Mouse (Mus musculus): Measurements from ENCODE around the gene Specc1. TPM values are rescaled to one million over a fixed set of nuclear protein-coding genes. Genes with fewer than 3 reads are reported as not detected.

The Specc1 gene
- polyA plus RNA-seq, 1 experiment from 2014 or later = 10.1 TPM

DNA sequence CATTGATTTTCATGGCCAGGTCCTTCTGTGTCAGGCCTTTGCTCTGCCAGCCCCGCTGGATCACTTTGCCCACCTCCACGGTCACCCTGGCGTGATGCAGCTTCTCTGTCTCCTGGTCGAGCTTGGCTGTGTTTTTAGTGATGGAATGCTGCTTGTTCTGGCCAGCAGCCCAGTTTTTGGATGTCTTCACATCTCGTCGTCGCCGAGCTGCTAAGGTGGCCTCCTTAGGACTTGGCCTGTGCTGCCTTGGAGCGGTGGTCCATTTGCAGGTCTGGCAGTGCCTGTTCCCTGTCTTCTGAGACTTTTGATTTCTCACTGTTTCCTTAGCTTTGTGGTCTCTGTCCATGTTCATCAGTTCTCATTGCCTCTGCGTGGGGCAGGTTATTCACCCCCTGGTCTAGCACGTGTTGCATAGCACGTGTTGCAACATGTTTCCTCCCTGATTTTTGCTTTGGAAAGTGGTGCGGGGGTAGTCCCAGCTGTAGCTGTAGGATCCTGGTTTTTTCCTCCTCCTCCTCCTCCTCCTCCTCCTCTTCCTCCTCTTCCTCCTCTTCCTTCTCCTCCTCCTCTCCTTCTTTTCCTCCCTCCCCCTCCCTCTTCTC lies 17.6 kb downstream of the Specc1 start:
- Histone ChIP-seq H3K4me3 (no peak overlapping the region), H3K27me3 (ENCODE audit: low read depth, poor library complexity, severe bottlenecking) (0 out of 2 replicates have a peak, but pooled peaks cover 8% of the 10 kb centered on the region), H3K9me3 (replicated peaks) (no peaks in the 10 kb centered on the region), H3K36me3 (no peaks in the 10 kb centered on the region), H3K4me1 (no peaks in the 10 kb centered on the region), H3K27ac (replicated peaks) (no peak overlapping the region; the same call in 1 of the 2 replicates)
- 80% methylated on average over 13 of the region's 13 CpGs for WGBS
- no peak for DNase-seq (ENCODE audit: low spot score)

DNA sequence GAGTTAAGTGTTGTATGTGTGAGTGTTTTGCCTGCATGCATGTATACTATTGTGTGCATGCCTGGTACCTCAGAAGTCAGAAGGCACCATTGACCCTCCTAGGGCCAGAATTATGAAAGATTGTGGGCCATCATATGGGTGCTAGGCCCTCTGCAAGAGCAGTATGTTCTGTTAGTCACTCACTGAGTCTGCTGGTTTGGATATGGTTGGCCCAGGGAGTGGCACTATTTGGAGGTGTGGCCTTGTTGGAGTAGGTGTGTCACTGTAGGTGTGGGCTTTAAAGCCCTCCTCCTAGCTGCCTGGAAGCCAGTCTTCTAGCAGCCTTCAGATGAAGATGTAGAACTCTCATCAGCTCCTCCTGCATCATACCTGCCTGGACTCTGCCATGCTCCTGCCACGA lies 19.2 kb downstream of the Specc1 start:
- Histone ChIP-seq H3K9me3 (replicated peaks) (no peaks in the 10 kb centered on the region), H3K27ac (replicated peaks) (no peak overlapping the region), H3K4me3 (no peak overlapping the region), H3K4me1 (no peaks in the 10 kb centered on the region), H3K36me3 (no peaks in the 10 kb centered on the region), H3K27me3 (ENCODE audit: low read depth, poor library complexity, severe bottlenecking) (0 out of 2 replicates have a peak, but pooled peaks cover 8% of the 10 kb centered on the region)
- no peak for DNase-seq (ENCODE audit: low spot score)
- 79% methylated on average over 1 of the region's 1 CpGs for WGBS

DNA sequence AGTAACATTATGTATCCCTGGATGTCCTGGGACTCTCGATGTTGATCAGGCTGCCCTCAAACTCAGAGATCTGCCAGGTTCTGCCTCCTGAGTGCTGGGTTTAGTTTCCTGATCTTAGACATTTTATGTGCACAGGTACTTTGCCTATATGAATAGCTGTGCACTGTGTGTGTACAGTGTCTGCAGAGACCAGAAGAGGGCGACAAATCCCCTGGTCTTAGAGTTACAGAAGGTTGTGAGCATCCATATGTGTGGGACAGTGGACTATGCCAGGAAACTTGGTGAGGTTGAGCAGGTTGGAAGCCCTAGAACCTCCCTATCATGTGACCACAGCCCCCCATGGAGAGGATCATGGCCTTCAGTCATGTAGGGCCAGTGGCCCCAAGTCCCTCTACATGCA lies 24.7 kb downstream of the Specc1 start:
- Histone ChIP-seq H3K27me3 (ENCODE audit: low read depth, poor library complexity, severe bottlenecking) (no peaks in the 10 kb centered on the region), H3K36me3 (no peaks in the 10 kb centered on the region), H3K4me3 (no peak overlapping the region), H3K9me3 (replicated peaks) (no peaks in the 10 kb centered on the region), H3K27ac (replicated peaks) (no peak overlapping the region), H3K4me1 (no peaks in the 10 kb centered on the region)
- WGBS = 70% methylated on average over 2 of the region's 2 CpGs
- DNase-seq (ENCODE audit: low spot score) = no peak

DNA sequence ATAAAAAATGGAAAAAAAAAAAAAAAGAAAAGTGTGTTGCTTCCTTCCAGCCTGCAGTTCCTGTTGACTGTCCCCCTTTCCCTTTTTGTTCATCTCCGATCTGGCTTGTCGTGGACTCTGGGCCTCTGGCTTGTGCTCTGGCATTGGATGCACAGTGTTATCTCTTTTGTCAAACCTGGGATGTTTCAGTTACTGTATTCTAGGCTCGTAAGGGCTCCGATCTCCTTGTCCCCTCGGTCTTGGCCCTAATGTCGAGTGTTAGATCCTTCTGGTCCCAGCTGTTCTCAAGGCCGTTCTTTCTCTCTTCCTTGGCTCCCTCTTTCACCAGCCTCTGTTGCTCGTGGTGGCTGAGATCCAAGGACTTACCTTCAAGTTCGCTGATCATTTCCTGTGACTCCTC lies 26.3 kb downstream of the Specc1 start:
- Histone ChIP-seq H3K36me3 (no peaks in the 10 kb centered on the region), H3K27me3 (ENCODE audit: low read depth, poor library complexity, severe bottlenecking) (no peaks in the 10 kb centered on the region), H3K4me3 (no peak overlapping the region), H3K27ac (replicated peaks) (no peak overlapping the region), H3K4me1 (no peaks in the 10 kb centered on the region), H3K9me3 (replicated peaks) (no peaks in the 10 kb centered on the region)
- 83% methylated on average over 9 of the region's 9 CpGs for WGBS
- no peak for DNase-seq (ENCODE audit: low spot score)

DNA sequence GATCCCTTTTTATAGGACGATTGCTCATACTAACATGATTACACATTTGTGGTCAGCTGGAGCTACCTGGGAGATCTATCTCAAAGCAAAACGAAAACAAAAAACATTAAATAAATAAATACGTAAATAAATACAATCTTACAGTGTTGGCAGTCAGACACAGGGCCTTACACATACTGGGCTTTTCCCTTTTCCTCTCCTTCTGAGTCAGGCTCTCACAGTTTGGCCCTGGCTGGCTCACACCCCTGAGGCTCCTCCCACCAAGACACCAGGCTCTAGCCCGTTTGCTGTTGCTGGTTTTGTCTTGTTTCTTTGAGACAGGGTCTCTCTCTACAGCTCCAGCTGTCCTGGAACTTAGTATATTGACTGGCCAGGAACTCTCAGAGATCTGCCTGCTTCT lies 30.4 kb downstream of the Specc1 start:
- H3K27me3 ChIP-seq (ENCODE audit: low read depth, poor library complexity, severe bottlenecking) = no peaks in the 10 kb centered on the region
- WGBS = 81% methylated on average over 4 of the region's 4 CpGs
- no peaks in the 10 kb centered on the region for H3K36me3 ChIP-seq
- no peak overlapping the region for H3K4me3 ChIP-seq
- H3K27ac ChIP-seq (replicated peaks) = no peak overlapping the region
- no peaks in the 10 kb centered on the region for H3K9me3 ChIP-seq (replicated peaks)
- H3K4me1 ChIP-seq = no peaks in the 10 kb centered on the region
- DNase-seq (ENCODE audit: low spot score) = no peak

DNA sequence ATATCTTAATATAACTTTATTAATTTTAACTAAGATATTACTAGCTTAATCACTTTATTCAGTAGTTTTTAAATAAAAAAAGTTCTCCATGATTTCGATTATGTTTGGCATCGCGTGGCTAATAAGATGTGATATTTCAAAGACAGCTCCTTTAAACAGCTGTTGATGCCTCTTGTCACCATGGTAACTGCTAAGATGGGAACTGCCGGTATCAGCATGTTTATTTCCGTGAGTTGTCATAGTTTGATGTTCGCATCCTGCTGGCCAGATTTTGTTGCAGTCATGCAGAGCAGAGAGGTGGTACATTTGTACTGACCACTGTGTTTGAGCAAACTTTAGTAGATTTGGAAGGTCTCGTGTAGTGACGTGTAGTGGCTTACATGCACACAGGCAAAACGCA lies 33.1 kb downstream of the Specc1 start:
- no peaks in the 10 kb centered on the region for H3K27me3 ChIP-seq (ENCODE audit: low read depth, poor library complexity, severe bottlenecking)
- no peak overlapping the region for H3K4me3 ChIP-seq
- no peaks in the 10 kb centered on the region for H3K9me3 ChIP-seq (replicated peaks)
- no peak overlapping the region for H3K27ac ChIP-seq (replicated peaks)
- no peaks in the 10 kb centered on the region for H3K4me1 ChIP-seq
- WGBS = 91% methylated on average over 9 of the region's 9 CpGs
- H3K36me3 ChIP-seq = no peaks in the 10 kb centered on the region
- no peak for DNase-seq (ENCODE audit: low spot score)

DNA sequence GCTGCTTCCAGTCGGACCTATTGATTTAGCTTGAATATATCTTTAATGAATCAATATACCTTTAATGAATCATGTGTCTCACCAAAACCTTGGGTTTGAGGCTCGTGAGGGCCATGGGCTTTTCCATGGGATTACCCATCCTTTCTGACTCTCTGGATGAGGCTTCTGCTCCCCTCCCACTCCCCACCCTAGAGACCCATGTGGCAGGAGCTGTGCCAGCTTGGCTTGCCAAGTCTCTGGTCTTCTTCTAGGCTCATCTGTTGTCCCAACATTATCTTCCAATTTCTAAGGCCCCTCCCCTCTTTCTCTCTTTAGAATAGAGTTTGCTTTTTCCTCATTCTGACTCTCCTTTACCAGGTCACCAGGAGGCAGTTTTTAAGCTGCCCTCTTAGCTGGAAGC lies 35.0 kb downstream of the Specc1 start:
- no peaks in the 10 kb centered on the region for H3K4me1 ChIP-seq
- H3K9me3 ChIP-seq (replicated peaks) = no peaks in the 10 kb centered on the region
- no peaks in the 10 kb centered on the region for H3K27me3 ChIP-seq (ENCODE audit: low read depth, poor library complexity, severe bottlenecking)
- H3K36me3 ChIP-seq = no peaks in the 10 kb centered on the region
- no peak overlapping the region for H3K4me3 ChIP-seq
- H3K27ac ChIP-seq (replicated peaks) = no peak overlapping the region
- 82% methylated on average over 2 of the region's 2 CpGs for WGBS
- no peak for DNase-seq (ENCODE audit: low spot score)

DNA sequence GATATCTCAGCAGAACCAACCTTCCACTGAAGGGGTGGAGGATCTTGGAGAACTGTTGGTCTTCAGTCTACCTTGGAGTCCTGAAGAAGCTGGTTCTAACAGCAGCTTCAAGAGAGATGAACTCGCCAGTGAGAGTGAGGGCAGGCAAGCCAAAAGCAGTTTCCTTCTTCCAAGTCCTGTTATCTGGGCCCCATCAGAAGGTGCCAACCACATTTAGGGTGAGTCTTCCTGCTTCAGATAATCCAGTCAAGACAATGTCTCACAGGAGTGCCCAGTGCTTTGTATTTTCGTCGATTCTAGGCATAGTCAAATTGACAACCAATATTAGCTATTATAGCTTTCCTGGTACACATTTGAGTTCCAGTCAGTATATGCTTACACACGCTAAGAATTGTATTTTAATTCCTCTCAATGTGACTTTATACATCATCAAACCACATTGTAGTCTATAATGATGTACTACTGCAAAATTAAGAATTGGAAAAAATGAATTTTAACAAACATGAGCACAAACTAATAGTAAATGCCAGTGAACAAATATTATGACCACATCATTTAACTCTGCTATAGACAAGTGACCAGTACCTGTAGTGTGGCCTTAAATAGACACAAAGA lies 36.2 kb downstream of the Specc1 start:
- Histone ChIP-seq H3K4me1 (no peaks in the 10 kb centered on the region), H3K4me3 (no peak overlapping the region), H3K9me3 (replicated peaks) (no peaks in the 10 kb centered on the region), H3K27ac (replicated peaks) (no peak overlapping the region), H3K27me3 (ENCODE audit: low read depth, poor library complexity, severe bottlenecking) (no peaks in the 10 kb centered on the region), H3K36me3 (no peaks in the 10 kb centered on the region)
- WGBS = 88% methylated on average over 4 of the region's 4 CpGs
- DNase-seq (ENCODE audit: low spot score) = no peak

DNA sequence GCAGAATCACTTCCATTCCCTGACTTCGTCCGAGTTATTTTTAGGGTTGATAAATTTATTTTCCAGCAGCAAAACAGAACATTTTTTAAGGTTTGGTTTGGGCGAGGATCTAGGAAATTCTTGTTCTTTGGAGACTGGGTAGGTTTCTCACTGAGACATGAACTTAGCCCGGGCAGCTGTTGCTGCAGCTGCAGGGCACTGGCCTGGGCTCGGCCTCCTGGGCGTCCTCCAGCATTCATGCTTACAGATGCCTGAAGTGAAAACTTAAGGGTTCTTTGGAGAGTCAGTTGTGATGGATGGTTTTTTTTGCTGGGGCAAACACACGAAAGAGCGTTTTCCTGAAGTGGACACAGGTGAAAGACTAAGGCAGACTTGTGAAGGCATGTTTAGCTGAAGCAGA lies 42.9 kb downstream of the Specc1 start:
- 94% methylated on average over 8 of the region's 8 CpGs for WGBS
- H3K36me3 ChIP-seq = no peaks in the 10 kb centered on the region

DNA sequence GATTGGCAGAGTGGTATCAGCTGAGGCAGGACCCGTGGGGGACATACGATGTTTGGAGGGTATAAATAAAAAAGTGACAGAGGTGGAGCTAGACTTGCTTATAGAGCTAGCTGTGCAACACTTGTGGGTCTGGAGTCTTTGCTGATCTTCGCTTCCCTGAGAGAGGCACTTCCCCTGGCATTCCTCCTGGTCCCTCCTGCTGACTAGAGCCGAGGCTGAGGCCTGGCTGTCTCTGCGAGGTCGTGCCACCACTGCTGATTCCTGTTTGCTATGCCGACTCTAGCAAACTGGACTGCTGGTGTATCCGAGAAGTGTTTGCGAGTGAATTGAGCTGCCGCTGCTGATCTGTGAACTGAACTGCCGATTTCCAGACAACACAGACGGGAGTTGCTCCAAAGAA lies 43.5 kb downstream of the Specc1 start:
- Histone ChIP-seq H3K4me1 (no peaks in the 10 kb centered on the region; the same call in 1 of the 2 replicates), H3K36me3 (no peaks in the 10 kb centered on the region), H3K4me3 (no peak overlapping the region), H3K27me3 (ENCODE audit: low read depth, poor library complexity, severe bottlenecking) (no peaks in the 10 kb centered on the region), H3K9me3 (replicated peaks) (no peaks in the 10 kb centered on the region), H3K27ac (replicated peaks) (no peak overlapping the region)
- WGBS = 90% methylated on average over 12 of the region's 12 CpGs
- DNase-seq (ENCODE audit: low spot score) = no peak

More for the DNA sequence above, 42.9 kb downstream of the Specc1 start:
- Histone ChIP-seq H3K4me3 (no peak overlapping the region), H3K27me3 (ENCODE audit: low read depth, poor library complexity, severe bottlenecking) (no peaks in the 10 kb centered on the region), H3K9me3 (replicated peaks) (no peaks in the 10 kb centered on the region), H3K4me1 (no peaks in the 10 kb centered on the region), H3K27ac (replicated peaks) (no peak overlapping the region)
- no peak for DNase-seq (ENCODE audit: low spot score)

DNA sequence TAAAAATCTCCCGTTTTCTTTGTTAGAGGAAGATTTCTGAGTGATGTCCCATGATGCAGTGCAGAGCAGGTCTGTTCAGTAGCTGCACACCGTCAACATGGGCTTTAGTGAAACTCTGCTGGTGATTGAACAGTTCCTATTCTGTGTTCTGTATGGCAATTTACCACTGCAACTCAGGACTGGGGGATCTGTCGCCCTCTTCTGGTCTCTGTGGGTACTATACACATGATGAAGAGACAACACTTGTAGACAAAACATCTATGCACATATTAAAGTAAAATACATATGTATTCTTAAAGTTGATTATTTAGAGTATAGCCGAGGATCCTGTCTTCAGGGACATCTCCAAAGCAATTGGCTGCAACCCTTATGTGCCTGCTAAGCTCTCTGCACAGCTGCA lies 45.4 kb downstream of the Specc1 start:
- Histone ChIP-seq H3K4me1 (peaks cover 3% of the 10 kb centered on the region; the same call in 1 of the 2 replicates), H3K4me3 (no peak overlapping the region), H3K27me3 (ENCODE audit: low read depth, poor library complexity, severe bottlenecking) (peaks cover 15% of the 10 kb centered on the region; the same call in 1 of the 2 replicates), H3K9me3 (replicated peaks) (no peaks in the 10 kb centered on the region), H3K27ac (replicated peaks) (no peak overlapping the region), H3K36me3 (no peaks in the 10 kb centered on the region)
- 78% methylated on average over 4 of the region's 4 CpGs for WGBS
- DNase-seq (ENCODE audit: low spot score) = no peak

DNA sequence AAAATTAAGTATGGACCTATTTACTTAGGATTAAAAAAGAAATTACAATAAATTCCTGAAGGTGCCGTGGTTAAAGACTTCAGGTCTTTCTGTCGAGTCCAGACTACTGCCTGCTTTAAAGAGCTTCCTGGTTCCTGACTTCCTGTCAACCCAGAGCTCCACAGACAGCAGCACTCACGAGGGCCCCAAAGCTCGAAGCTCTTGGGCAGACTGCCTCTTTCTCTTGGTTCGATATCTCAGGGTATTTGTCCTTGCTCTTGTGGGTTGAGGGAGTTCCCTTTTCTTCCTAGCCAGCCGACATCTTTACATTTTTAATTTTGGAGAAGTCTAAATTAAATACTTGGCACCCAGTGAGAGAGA lies 48.3 kb downstream of the Specc1 start:
- H3K9me3 ChIP-seq (replicated peaks) = no peaks in the 10 kb centered on the region
- H3K4me3 ChIP-seq = no peak overlapping the region
- no peak for DNase-seq (ENCODE audit: low spot score)
- H3K27me3 ChIP-seq (ENCODE audit: low read depth, poor library complexity, severe bottlenecking) = peaks cover 15% of the 10 kb centered on the region; the same call in 1 of the 2 replicates
- H3K36me3 ChIP-seq = no peaks in the 10 kb centered on the region
- H3K27ac ChIP-seq (replicated peaks) = no peak overlapping the region
- H3K4me1 ChIP-seq = peaks cover 3% of the 10 kb centered on the region; the same call in 1 of the 2 replicates
- 70% methylated on average over 6 of the region's 6 CpGs for WGBS

DNA sequence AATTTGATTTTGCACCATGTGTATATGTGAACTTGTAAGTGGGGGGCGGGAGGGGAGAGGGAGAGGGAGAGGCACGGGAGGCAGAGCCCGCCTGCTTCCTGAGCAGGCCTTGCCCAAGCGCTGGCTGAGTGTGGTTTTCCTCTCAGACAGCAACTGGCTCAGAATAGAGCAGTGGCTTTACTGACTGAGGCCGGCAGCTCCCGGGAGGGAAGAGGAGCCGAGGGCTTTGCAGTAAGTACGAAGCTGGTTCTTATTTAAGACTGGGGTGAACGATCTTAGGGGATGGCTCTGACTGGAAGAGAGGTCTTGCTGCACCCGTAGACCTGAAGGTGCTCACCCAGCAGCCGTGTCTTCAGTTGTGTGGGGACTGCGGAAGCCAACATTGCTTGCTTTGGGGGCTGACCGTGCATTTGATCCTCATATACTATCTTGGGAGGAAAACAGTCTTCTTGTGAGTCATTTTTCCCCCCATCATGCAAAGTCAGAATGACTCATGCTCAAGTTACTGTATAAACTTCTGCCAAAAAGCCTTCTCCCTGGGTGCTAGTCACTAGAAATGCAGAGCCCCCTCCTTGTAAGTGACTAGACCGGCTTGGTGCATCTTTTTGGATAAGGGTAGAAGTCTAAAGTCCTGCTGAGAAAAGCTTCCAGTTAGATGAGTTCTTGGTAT lies 48.8 kb downstream of the Specc1 start:
- peaks cover 3% of the 10 kb centered on the region; the same call in 1 of the 2 replicates for H3K4me1 ChIP-seq
- no peak for DNase-seq (ENCODE audit: low spot score)
- H3K27ac ChIP-seq (replicated peaks) = no peak overlapping the region
- H3K9me3 ChIP-seq (replicated peaks) = no peaks in the 10 kb centered on the region
- H3K36me3 ChIP-seq = no peaks in the 10 kb centered on the region
- WGBS = 55% methylated on average over 14 of the region's 14 CpGs
- H3K27me3 ChIP-seq (ENCODE audit: low read depth, poor library complexity, severe bottlenecking) = peaks cover 15% of the 10 kb centered on the region; the same call in 1 of the 2 replicates
- no peak overlapping the region for H3K4me3 ChIP-seq
